Mouse (Mus musculus) cerebellum, adult 2 months (tissue): ENCODE measurements at regions not wholly inside any gene's neighbourhood (a gene's known extent, or its start where the extent isn't known, plus 50 kb on each side); places are given as distances from the start of the nearest gene placed in this dataset.

Experiments used
- CTCF ChIP-seq: fragments of 200-500 bp; IDR thresholded peaks from 2 replicates; pipeline ENCODE4 v1.5.1; 2011; ENCODE audit warnings: low read depth, mild to moderate bottlenecking, control low read depth, low read length, moderate library complexity, borderline replicate concordance; ENCODE audit not compliant: insufficient read depth
- POLR2A ChIP-seq: fragments of 200-500 bp; IDR thresholded peaks from 2 replicates; pipeline ENCODE4 v1.6.1; 2011; ENCODE audit warnings: low read length, control low read depth, borderline replicate concordance; ENCODE audit not compliant: insufficient read depth

GRCm38 (mm10) chr7:61878095-61878494 is 468.3 kb upstream of the Ndn start:
- TF ChIP-seq POLR2A (no peak), CTCF (no peak)
